Mouse (Mus musculus): Measurements from ENCODE around the gene Nol7.

DNA sequence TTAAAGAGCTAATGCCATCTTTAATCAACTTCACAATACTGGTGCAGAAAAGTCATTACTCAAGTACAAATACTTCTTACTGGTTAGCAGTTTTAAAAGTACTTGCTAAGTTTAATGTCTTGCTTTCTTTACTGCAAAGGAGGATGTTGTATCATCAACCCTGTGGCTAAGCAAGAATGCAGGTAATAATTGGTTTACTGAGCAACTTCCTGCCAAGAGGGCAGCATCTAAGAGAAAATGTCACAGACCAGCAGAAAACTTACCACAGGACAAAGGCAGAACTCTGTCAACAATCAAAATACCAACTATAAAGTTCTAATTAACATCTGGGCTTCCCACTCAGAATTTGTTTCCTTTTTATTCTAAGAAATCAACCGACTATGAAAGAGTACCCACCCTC is 17.1 kb downstream of the Nol7 start:
- TF ChIP-seq CTCF (IDR thresholded peaks at IDR 0.05; ENCODE audit: borderline replicate concordance, extremely low read depth, insufficient read depth, insufficient read length) (no peak), POLR2A (IDR thresholded peaks at IDR 0.05; ENCODE audit: borderline replicate concordance, extremely low read depth, insufficient read depth, insufficient read length, poor library complexity, severe bottlenecking) (no peak)

All from brain, embryonic 14.5 days (tissue).